Mouse (Mus musculus) MEL (cell line): ENCODE measurements at regions not wholly inside any gene's neighbourhood (a gene's known extent, or its start where the extent isn't known, plus 50 kb on each side); places are given as distances from the start of the nearest gene placed in this dataset.

Experiments
- CTCF ChIP-seq, 3 experiments: IDR thresholded peaks in 2 of 3; conservative IDR thresholded peaks in 1 of 3; 2 replicates each; pipeline ENCODE4 v1.5.1; 2011 to 2012; ENCODE audit warnings: low read length in 3 of 3, low read depth in 2 of 3, mild to moderate bottlenecking in 2 of 3, improper control_type of control experiment in 1 of 3, inconsistent platforms in 1 of 3, mixed read lengths in 1 of 3, moderate library complexity in 1 of 3; ENCODE audit not compliant: control insufficient read depth in 1 of 3, insufficient read depth in 1 of 3, poor library complexity in 1 of 3, severe bottlenecking in 1 of 3
- E2F4 ChIP-seq: IDR thresholded peaks from 2 replicates; pipeline ENCODE4 v1.6.1; 2011; ENCODE audit warnings: low read depth, low read length, improper control_type of control experiment, borderline replicate concordance
- EP300 ChIP-seq, 2 experiments: IDR thresholded peaks; 2 replicates each; pipeline ENCODE4 v1.6.1; 2011; ENCODE audit warnings: improper control_type of control experiment in 2 of 2, low read length in 2 of 2, low read depth in 1 of 2, mild to moderate bottlenecking in 1 of 2
- ETS1 ChIP-seq: IDR thresholded peaks from 2 replicates; pipeline ENCODE4 v1.6.1; 2012; ENCODE audit warnings: low read depth, mild to moderate bottlenecking, inconsistent platforms, low read length, improper control_type of control experiment, moderate library complexity
- GATA1 ChIP-seq: IDR thresholded peaks from 2 replicates; pipeline ENCODE4 v1.6.1; 2011; ENCODE audit warnings: low read depth, low read length, improper control_type of control experiment
- MAFK ChIP-seq: IDR thresholded peaks from 2 replicates; pipeline ENCODE4 v1.6.1; 2011; ENCODE audit warnings: low read depth, mild to moderate bottlenecking, low read length, improper control_type of control experiment, borderline replicate concordance
- MAX ChIP-seq: IDR thresholded peaks from 2 replicates; pipeline ENCODE4 v1.6.1; 2011; ENCODE audit warnings: low read length, improper control_type of control experiment
- POLR2A ChIP-seq, 2 experiments: IDR thresholded peaks; 2 replicates each; pipeline ENCODE4 v1.6.1; 2011 to 2012; ENCODE audit warnings: low read length in 2 of 2, mild to moderate bottlenecking in 2 of 2, control low read depth in 1 of 2, improper control_type of control experiment in 1 of 2, low read depth in 1 of 2, moderate library complexity in 1 of 2; ENCODE audit not compliant: control insufficient read depth in 1 of 2, insufficient read depth in 1 of 2, poor library complexity in 1 of 2
- POLR2AphosphoS2 ChIP-seq: IDR thresholded peaks from 2 replicates; pipeline ENCODE4 v1.6.1; 2011; ENCODE audit warnings: low read length, improper control_type of control experiment
- POLR2AphosphoS5 ChIP-seq: IDR thresholded peaks from 2 replicates; pipeline ENCODE4 v1.6.1; 2012; ENCODE audit warnings: low read depth, borderline replicate concordance, mild to moderate bottlenecking, inconsistent platforms, low read length, moderate library complexity, mixed read lengths
- UBTF ChIP-seq: IDR thresholded peaks from 2 replicates; pipeline ENCODE4 v1.6.1; 2012; ENCODE audit warnings: low read depth, mild to moderate bottlenecking, inconsistent platforms, low read length, improper control_type of control experiment, moderate library complexity, borderline replicate concordance; ENCODE audit not compliant: insufficient read depth
- ZKSCAN1 ChIP-seq: IDR thresholded peaks from 2 replicates; pipeline ENCODE4 v1.6.1; 2012; ENCODE audit warnings: low read depth, mild to moderate bottlenecking, inconsistent platforms, low read length, improper control_type of control experiment, moderate library complexity

GRCm38 (mm10) chr4:9106778-9107177, 867.9 kb upstream of the Car8 start:
- TF ChIP-seq ETS1 (no peak), ZKSCAN1 (no peak), GATA1 (no peak), CTCF (IDR thresholded peaks at IDR 0.05 in 2 of 3, conservative IDR thresholded peaks at IDR 0.05 in 1 of 3; ENCODE audit: control insufficient read depth in 1 of 3, insufficient read depth in 1 of 3, low read depth in 2 of 3, low read length in 3 of 3, poor library complexity in 1 of 3, severe bottlenecking in 1 of 3) (no peak), UBTF (no peak), MAX (no peak), MAFK (no peak), E2F4 (no peak), POLR2A (IDR thresholded peaks at IDR 0.05; ENCODE audit: control insufficient read depth in 1 of 2, insufficient read depth in 1 of 2, low read depth in 1 of 2, low read length in 2 of 2, poor library complexity in 1 of 2) (no peak), POLR2AphosphoS5 (no peak), EP300 (IDR thresholded peaks at IDR 0.05; ENCODE audit: low read depth in 1 of 2, low read length in 2 of 2) (no peak), POLR2AphosphoS2 (no peak)
